Mouse (Mus musculus) spleen, adult 2 months (tissue): ENCODE measurements around the gene Tmem119.

Experiments used
- CTCF ChIP-seq: fragments of 200-500 bp; IDR thresholded peaks from 2 replicates; pipeline ENCODE4 v1.5.1; 2011; ENCODE audit warnings: mild to moderate bottlenecking, inconsistent platforms; ENCODE audit not compliant: insufficient read depth, insufficient read length, insufficient replicate concordance; ENCODE audit errors: extremely low read depth
- POLR2A ChIP-seq: fragments of 200-500 bp; IDR thresholded peaks from 2 replicates; pipeline ENCODE4 v1.6.1; 2011; ENCODE audit warnings: low read depth, low read length, inconsistent platforms

GRCm38 (mm10) chr5:113764426-113764825, 35.9 kb downstream of the Tmem119 start:
- TF ChIP-seq CTCF (no peak), POLR2A (no peak)
